27 mouse cellular contexts compared by ENCODE assay signal in genomic region chr1:41822742-41823141, GRCm38 (mm10).
"Had no signal": no experiment of that assay in that cellular context is flagged by ENCODE, and none has a peak within 500 bp of the region (broad histone marks: within the 10 kb centered on the region; RNA-seq: fewer than 3 reads in every experiment).

No protein-coding gene starts in this region.

- H3K4me2 ChIP-seq: heart, embryonic 11.5 days; heart, embryonic 13.5 days; heart, embryonic 15.5 days; hindbrain, embryonic 13.5 days; hindbrain, embryonic 15.5 days; kidney, embryonic 15.5 days; limb, embryonic 13.5 days; limb, embryonic 15.5 days; liver, embryonic 12.5 days had no signal

- H3K9me3 ChIP-seq: heart, embryonic 13.5 days; heart, embryonic 15.5 days; hindbrain, embryonic 13.5 days; hindbrain, embryonic 15.5 days; kidney, embryonic 15.5 days; limb, embryonic 13.5 days; limb, embryonic 15.5 days; liver, embryonic 12.5 days had no signal

- ATAC-seq: hindbrain, postnatal 0 days; intestine, embryonic 16.5 days; liver, embryonic 12.5 days had no signal

- H3K27me3 ChIP-seq: heart, embryonic 13.5 days; heart, embryonic 15.5 days; hindbrain, embryonic 13.5 days; kidney, embryonic 15.5 days; limb, embryonic 13.5 days; limb, embryonic 15.5 days; liver, embryonic 12.5 days had no signal

- H3K36me3 ChIP-seq: heart, embryonic 13.5 days; heart, embryonic 15.5 days; hindbrain, embryonic 13.5 days; hindbrain, embryonic 15.5 days; kidney, embryonic 15.5 days; limb, embryonic 13.5 days; limb, embryonic 15.5 days; liver, embryonic 12.5 days had no signal

- H3K4me3 ChIP-seq: heart, adult 2 months; heart, embryonic 13.5 days; heart, embryonic 15.5 days; hindbrain, embryonic 13.5 days; hindbrain, embryonic 15.5 days; kidney, embryonic 15.5 days; limb, embryonic 13.5 days; limb, embryonic 15.5 days; liver, embryonic 12.5 days had no signal

- H3K27ac ChIP-seq: heart, adult 2 months; heart, embryonic 13.5 days; heart, embryonic 15.5 days; hindbrain, embryonic 13.5 days; hindbrain, embryonic 15.5 days; hindbrain, postnatal 0 days; kidney, embryonic 15.5 days; kidney, postnatal 0 days; limb, embryonic 13.5 days; limb, embryonic 15.5 days; liver, embryonic 12.5 days; liver, embryonic 14.5 days had no signal

- H3K4me1 ChIP-seq: heart, embryonic 13.5 days; heart, embryonic 15.5 days; hindbrain, embryonic 13.5 days; hindbrain, embryonic 15.5 days; kidney, embryonic 15.5 days; limb, embryonic 13.5 days; limb, embryonic 15.5 days; liver, embryonic 12.5 days had no signal

- DNase-seq: gastrocnemius, postnatal 14 days; gastrocnemius, postnatal 36 days; heart, adult 11 months; heart, adult 2 months; heart, postnatal 14 days; heart, postnatal 36 days; kidney, adult 11 months; kidney, adult 2 months; kidney, adult 9 months; kidney, postnatal 14 days; kidney, postnatal 36 days; layer of hippocampus, adult 9-11 months; layer of hippocampus, postnatal 36 days; left cerebral cortex, postnatal 4 days had no signal

- H3K9ac ChIP-seq: heart, embryonic 13.5 days; heart, embryonic 15.5 days; hindbrain, embryonic 13.5 days; hindbrain, embryonic 15.5 days; kidney, embryonic 15.5 days; limb, embryonic 13.5 days; limb, embryonic 15.5 days; liver, embryonic 12.5 days; liver, embryonic 14.5 days had no signal
